Mouse (Mus musculus) CH12.LX (cell line): ENCODE results near the gene Mrgprg. TPM values are rescaled to one million over a fixed set of nuclear protein-coding genes. Genes with fewer than 3 reads are reported as not detected.

Source experiments
- DNase-seq: peaks from one replicate; pipeline ENCODE4 v3.0.0-alpha.2; 2013; ENCODE audit errors: extremely low read depth
- H3K27ac ChIP-seq: 2 replicates; pipeline ENCODE4 v1.5.1; 2012; ENCODE audit warnings: low read depth, mild to moderate bottlenecking, control low read depth, moderate library complexity; ENCODE audit not compliant: insufficient read depth
- H3K27me3 ChIP-seq: replicated peaks from 2 replicates; pipeline ENCODE3; 2012; ENCODE audit warnings: inconsistent platforms
- H3K36me3 ChIP-seq, 2 experiments: replicated peaks in 1 of 2; 2 replicates each; pipeline versions ENCODE3 to v1.6.1; 2012; ENCODE audit warnings: inconsistent platforms in 1 of 2, low read length in 1 of 2, mild to moderate bottlenecking in 1 of 2, mixed read lengths in 1 of 2, moderate library complexity in 1 of 2; ENCODE audit not compliant: control insufficient read depth in 1 of 2, insufficient read depth in 1 of 2
- H3K4me1 ChIP-seq, 2 experiments: 2 replicates each; pipeline ENCODE4 v1.6.1; 2012; ENCODE audit warnings: inconsistent platforms in 1 of 2, moderate library complexity in 1 of 2; ENCODE audit not compliant: insufficient read depth in 2 of 2, control insufficient read depth in 1 of 2
- H3K4me2 ChIP-seq: 2 replicates; pipeline ENCODE4 v1.6.1; 2012; ENCODE audit warnings: low read depth, mild to moderate bottlenecking, control low read depth; ENCODE audit not compliant: poor library complexity, insufficient read depth, severe bottlenecking
- H3K4me3 ChIP-seq, 3 experiments: fragments of 150-350 bp in 1 of 3; sonication (generic) in 1 of 3; replicated peaks in 1 of 3; 2 replicates each; pipeline versions ENCODE3 to v1.5.1; 2011 to 2012; ENCODE audit warnings: low read depth in 2 of 3, low read length in 2 of 3, mild to moderate bottlenecking in 2 of 3, moderate library complexity in 2 of 3, control low read depth in 1 of 3, improper control_type of control experiment in 1 of 3, inconsistent platforms in 1 of 3, mixed read lengths in 1 of 3; ENCODE audit not compliant: poor library complexity in 1 of 3
- H3K79me2 ChIP-seq: replicated peaks from 2 replicates; pipeline ENCODE4 v1.6.1; 2012; ENCODE audit warnings: mild to moderate bottlenecking, moderate library complexity; ENCODE audit not compliant: control insufficient read depth, poor library complexity, insufficient read depth, severe bottlenecking; ENCODE audit errors: extremely low read depth
- H3K9ac ChIP-seq: 2 replicates; pipeline ENCODE4 v1.6.1; 2012; ENCODE audit warnings: low read depth, mild to moderate bottlenecking, control low read depth, moderate library complexity; ENCODE audit not compliant: insufficient read depth
- H3K9me3 ChIP-seq: replicated peaks from 2 replicates; pipeline ENCODE3; 2012; ENCODE audit warnings: low read length, inconsistent platforms, mixed read lengths
- BHLHE40 ChIP-seq: IDR thresholded peaks from 2 replicates; pipeline ENCODE4 v1.6.1; 2011; ENCODE audit warnings: mild to moderate bottlenecking, low read depth, low read length, improper control_type of control experiment
- CHD2 ChIP-seq: IDR thresholded peaks from 2 replicates; pipeline ENCODE4 v1.6.1; 2011; ENCODE audit warnings: low read length, improper control_type of control experiment
- EP300 ChIP-seq: IDR thresholded peaks from 2 replicates; pipeline ENCODE4 v1.6.1; 2011; ENCODE audit warnings: low read length, improper control_type of control experiment
- ETS1 ChIP-seq: conservative IDR thresholded peaks from 2 replicates; pipeline ENCODE4 v1.6.1; 2012; ENCODE audit warnings: low read depth, mild to moderate bottlenecking, inconsistent platforms, low read length, improper control_type of control experiment, moderate library complexity
- GABPA ChIP-seq: IDR thresholded peaks from 2 replicates; pipeline ENCODE4 v1.6.1; 2012; ENCODE audit warnings: low read depth, low read length, improper control_type of control experiment, inconsistent platforms; ENCODE audit not compliant: insufficient replicate concordance
- IRF4 ChIP-seq: IDR thresholded peaks from 2 replicates; pipeline ENCODE4 v1.6.1; 2014; ENCODE audit warnings: low read depth, mild to moderate bottlenecking, inconsistent platforms, low read length, improper control_type of control experiment
- JUND ChIP-seq: conservative IDR thresholded peaks from 2 replicates; pipeline ENCODE4 v1.6.1; 2011; ENCODE audit warnings: low read depth, low read length, improper control_type of control experiment
- MAFK ChIP-seq: IDR thresholded peaks from 2 replicates; pipeline ENCODE4 v1.6.1; 2011; ENCODE audit warnings: low read length, improper control_type of control experiment; ENCODE audit not compliant: insufficient replicate concordance
- MEF2A ChIP-seq: IDR thresholded peaks from 2 replicates; pipeline ENCODE4 v1.6.1; 2014; ENCODE audit warnings: low read depth, mild to moderate bottlenecking, inconsistent platforms, low read length, improper control_type of control experiment, borderline replicate concordance
- MXI1 ChIP-seq: IDR thresholded peaks from 2 replicates; pipeline ENCODE4 v1.6.1; 2011; ENCODE audit warnings: mild to moderate bottlenecking, low read depth, low read length, improper control_type of control experiment
- MYC ChIP-seq: IDR thresholded peaks from 2 replicates; pipeline ENCODE4 v1.6.1; 2011; ENCODE audit warnings: low read depth, mild to moderate bottlenecking, improper control_type of control experiment, low read length
- NELFE ChIP-seq: IDR thresholded peaks from 2 replicates; pipeline ENCODE4 v1.6.1; 2011; ENCODE audit warnings: low read depth, low read length, improper control_type of control experiment
- NRF1 ChIP-seq: IDR thresholded peaks from 2 replicates; pipeline ENCODE4 v1.6.1; 2014; ENCODE audit warnings: low read depth, mild to moderate bottlenecking, inconsistent platforms, low read length, improper control_type of control experiment, moderate library complexity
- PAX5 ChIP-seq: IDR thresholded peaks from 2 replicates; pipeline ENCODE4 v1.6.1; 2012; ENCODE audit warnings: low read length, inconsistent platforms, mixed read lengths
- POLR2A ChIP-seq: IDR thresholded peaks from 2 replicates; pipeline ENCODE4 v1.6.1; 2011; ENCODE audit warnings: low read depth, mild to moderate bottlenecking, improper control_type of control experiment, low read length
- POLR2AphosphoS2 ChIP-seq: IDR thresholded peaks from 2 replicates; pipeline ENCODE4 v1.6.1; 2011; ENCODE audit warnings: low read depth, low read length, improper control_type of control experiment
- RAD21 ChIP-seq: IDR thresholded peaks from 2 replicates; pipeline ENCODE4 v1.6.1; 2011; ENCODE audit warnings: low read depth, mild to moderate bottlenecking, low read length, improper control_type of control experiment, moderate library complexity
- RCOR1 ChIP-seq: conservative IDR thresholded peaks from 2 replicates; pipeline ENCODE4 v1.6.1; 2012; ENCODE audit warnings: low read depth, mild to moderate bottlenecking, inconsistent platforms, low read length, improper control_type of control experiment
- SMC3 ChIP-seq: IDR thresholded peaks from 2 replicates; pipeline ENCODE4 v1.6.1; 2011; ENCODE audit warnings: low read depth, low read length, improper control_type of control experiment
- TBP ChIP-seq: conservative IDR thresholded peaks from 2 replicates; pipeline ENCODE4 v1.6.1; 2011; ENCODE audit warnings: low read depth, low read length, improper control_type of control experiment
- UBTF ChIP-seq: IDR thresholded peaks from 2 replicates; pipeline ENCODE4 v1.6.1; 2012; ENCODE audit warnings: low read depth, mild to moderate bottlenecking, inconsistent platforms, low read length, improper control_type of control experiment, moderate library complexity
- USF1 ChIP-seq: IDR thresholded peaks from 2 replicates; pipeline ENCODE4 v1.6.1; 2014; ENCODE audit warnings: low read depth, mild to moderate bottlenecking, inconsistent platforms, low read length, improper control_type of control experiment
- USF2 ChIP-seq: conservative IDR thresholded peaks from 2 replicates; pipeline ENCODE4 v1.6.1; 2011; ENCODE audit warnings: low read depth, low read length, improper control_type of control experiment
- ZC3H11A ChIP-seq: IDR thresholded peaks from 2 replicates; pipeline ENCODE4 v1.6.1; 2012; ENCODE audit warnings: low read depth, mild to moderate bottlenecking, inconsistent platforms, low read length, improper control_type of control experiment
- ZKSCAN1 ChIP-seq: IDR thresholded peaks from 2 replicates; pipeline ENCODE4 v1.6.1; 2012; ENCODE audit warnings: low read depth, inconsistent platforms, low read length, improper control_type of control experiment, borderline replicate concordance
- dilution Hi-C: fragments of 300-500 bp; cut with MboI; formaldehyde crosslinking; loops from 2 replicates; pipeline ENCODE4 v1.14.3; 2020; ENCODE audit warnings: low sequenced_read_pairs; ENCODE audit not compliant: extremely low pct_unique_long_range_greater_than_20kb, extremely low pct_ligation_motif_present
- in situ Hi-C: fragments of 300-500 bp; cut with MboI; formaldehyde crosslinking; loops from 3 replicates; pipeline ENCODE4 v1.14.3; 2019; ENCODE audit warnings: low sequenced_read_pairs, low pct_ligation_motif_present, low pct_unique_long_range_greater_than_20kb, mixed read lengths
- polyA plus RNA-seq: library from polyadenylated mRNA; unstranded; fragments of >175 nt; gene quantifications from 2 replicates; pipeline ENCODE4 v1.2.1, GENCODE M21; 2012; ENCODE audit warnings: low read depth; ENCODE audit not compliant: insufficient read length
- total RNA-seq, 2 experiments: library from RNA; depleted of rRNA; stranded (reverse); fragments of 300-350 nt in 1 of 2; fragments of >200 nt in 1 of 2; gene quantifications; 2 replicates each; pipeline ENCODE4 v1.2.3; 2012 to 2014

Mrgprg gene
- total and polyA plus RNA-seq, 3 experiments, result not detected

DNA sequence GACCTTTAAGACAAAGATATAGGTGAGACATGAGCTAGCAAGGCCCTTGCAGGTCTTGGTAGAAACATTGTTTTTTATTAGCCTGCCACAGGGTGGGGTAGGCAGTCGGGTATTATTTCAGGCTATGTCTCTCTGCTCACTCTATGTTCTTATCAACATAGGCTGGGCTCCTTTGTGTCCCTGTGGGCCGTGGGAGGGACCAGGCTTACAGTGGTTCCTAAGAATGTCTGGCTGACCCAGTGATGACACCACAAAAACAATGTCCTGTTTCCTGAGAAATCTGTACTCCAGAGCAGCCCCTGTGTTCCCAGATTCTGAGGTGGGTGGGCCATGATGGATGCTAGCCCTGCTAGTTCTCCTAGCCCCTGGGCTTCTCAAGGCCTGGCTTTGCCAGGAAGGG, 10.6 kb upstream of the Mrgprg start:
- TF ChIP-seq EP300, result no peak
- TF ChIP-seq MEF2A, result no peak
- TF ChIP-seq UBTF, result no peak
- TF ChIP-seq ZKSCAN1, result no peak
- no peak for TF ChIP-seq GABPA
- TF ChIP-seq CHD2, result no peak
- no peak for TF ChIP-seq POLR2AphosphoS2
- Histone ChIP-seq H3K27ac (no peak overlapping the region), H3K4me2 (no peak overlapping the region), H3K9ac (no peak overlapping the region), H3K4me3 (no peak overlapping the region), H3K36me3 (peaks cover 4 to 28% of the 10 kb centered on the region in 2 experiments), H3K79me2 (no peaks in the 10 kb centered on the region), H3K4me1 (peaks cover 0 to 7% of the 10 kb centered on the region in 2 experiments; a peak in 2 of 4 replicates), H3K9me3 (peaks cover under 1% of the 10 kb centered on the region), H3K27me3 (peaks cover 3% of the 10 kb centered on the region)
- no peak for DNase-seq
- dilution Hi-C loops, result no loop called here
- in situ Hi-C loops, result no loop called here

GRCm38 (mm10) chr7:143776137-143776536, 9.3 kb upstream of the Mrgprg start:
- Histone ChIP-seq H3K27ac (no peak overlapping the region), H3K9ac (no peak overlapping the region), H3K79me2 (no peaks in the 10 kb centered on the region), H3K4me3 (no peak overlapping the region), H3K9me3 (peaks cover 4% of the 10 kb centered on the region), H3K27me3 (peaks cover 8% of the 10 kb centered on the region), H3K4me1 (peaks cover 0 to 7% of the 10 kb centered on the region in 2 experiments; a peak in 2 of 4 replicates), H3K4me2 (no peak overlapping the region), H3K36me3 (peaks cover 2 to 22% of the 10 kb centered on the region in 2 experiments)
- DNase-seq, result no peak
- in situ Hi-C loops, result no loop called here
- dilution Hi-C loops, result no loop called here
- TF ChIP-seq RCOR1 (no peak), BHLHE40 (no peak), ZC3H11A (no peak), POLR2A (no peak), IRF4 (no peak), NELFE (no peak), ETS1 (no peak), USF2 (no peak), GABPA (no peak), RAD21 (no peak), UBTF (no peak), JUND (no peak), MXI1 (no peak), USF1 (no peak), MAFK (no peak), MYC (no peak), PAX5 (no peak), TBP (no peak), SMC3 (no peak), NRF1 (no peak)
